Mouse (Mus musculus): ENCODE results near the gene Ptk6. TPM values are rescaled to one million over a fixed set of nuclear protein-coding genes. Genes with fewer than 3 reads are reported as not detected.

Gene Ptk6
- polyA plus RNA-seq (2016; fragmentation: Nextera tagmentation; extraction: Ambion mirVana) = not detected in 2 replicates

DNA sequence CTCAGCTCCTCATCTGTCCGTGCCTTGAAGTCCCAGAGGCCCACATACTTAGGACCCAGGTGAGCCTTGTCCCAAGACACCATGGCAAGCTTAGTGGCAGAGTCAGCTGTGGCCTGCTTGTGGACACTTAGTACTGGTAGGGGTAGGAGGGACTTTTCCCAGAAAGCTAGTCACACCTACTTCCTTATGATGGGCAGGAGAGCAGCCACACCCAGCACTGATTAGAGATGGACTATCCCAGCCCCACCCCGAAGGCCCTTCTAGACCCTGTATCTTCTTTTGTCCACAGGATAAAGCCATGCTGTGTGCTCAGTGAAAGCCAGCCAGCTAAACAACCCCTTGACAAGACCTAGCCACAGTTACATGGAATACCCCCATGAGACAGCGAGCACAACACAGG, at the start of gene Ptk6:
TSS of gene Ptk6 (minus strand) at position 368 of the 400 bp plus-strand sequence.
- Histone ChIP-seq H3K4me1 (no peaks in the 10 kb centered on the region), H3K9me3 (no peaks in the 10 kb centered on the region), H3K27ac (replicated peaks) (no peak within 1 kb of the TSS), H3K4me3 (no peak within 1 kb of the TSS), H3K36me3 (replicated peaks) (no peaks in the 10 kb centered on the region), H3K27me3 (replicated peaks; ENCODE audit: low read depth, poor library complexity, severe bottlenecking) (0 out of 2 replicates have a peak, but pooled peaks cover 8% of the 10 kb centered on the region)
- no peak for DNase-seq (ENCODE audit: low spot score)
- WGBS = 90% methylated on average over 3 of the region's 3 CpGs

DNA sequence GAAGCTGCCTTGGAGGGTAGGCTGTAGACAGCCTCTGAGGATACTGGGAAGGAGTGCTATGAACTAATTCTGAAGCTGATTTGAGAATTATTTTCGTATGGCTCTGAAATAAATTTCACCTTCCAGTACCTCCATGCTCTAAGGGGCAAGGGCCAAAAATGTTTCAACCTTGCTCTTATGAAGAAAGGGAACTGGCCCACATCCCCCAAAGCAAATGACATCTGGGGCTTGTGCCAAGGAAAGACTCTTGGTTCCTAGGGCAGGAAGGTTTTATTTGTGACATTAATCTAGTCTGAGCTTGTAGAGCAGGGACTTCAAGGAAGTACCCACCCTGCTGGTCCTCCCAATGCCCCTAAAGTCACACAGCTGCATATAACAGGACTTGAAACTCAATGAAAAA, 49.3 kb upstream of the Ptk6 start:
- Histone ChIP-seq H3K27ac (replicated peaks) (no peak overlapping the region), H3K4me1 (peaks cover 5% of the 10 kb centered on the region), H3K9me3 (no peaks in the 10 kb centered on the region), H3K27me3 (replicated peaks; ENCODE audit: low read depth, poor library complexity, severe bottlenecking) (no peaks in the 10 kb centered on the region), H3K36me3 (replicated peaks) (peaks cover 66% of the 10 kb centered on the region), H3K4me3 (no peak overlapping the region)
- no peak for DNase-seq (ENCODE audit: low spot score)
- WGBS = 79% methylated on average over 1 of the region's 1 CpGs

DNA sequence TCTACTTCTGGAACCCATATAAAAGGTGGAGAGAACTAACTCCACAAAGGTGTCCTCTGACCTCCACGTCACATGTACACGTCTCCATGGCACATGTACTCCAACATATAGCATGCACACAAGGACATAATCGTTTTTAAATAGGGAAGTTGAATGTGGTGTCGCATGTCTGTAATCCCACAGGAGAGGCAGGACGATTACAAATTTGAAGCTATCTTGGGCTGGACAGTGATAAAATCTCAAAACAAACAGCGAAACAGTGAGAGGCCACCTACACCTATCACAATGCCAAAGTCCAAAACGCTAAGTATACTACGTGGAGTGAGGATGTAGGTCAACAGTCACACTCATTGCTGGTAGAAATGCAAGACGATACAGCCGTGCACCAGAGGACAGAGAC, 46.6 kb upstream of the Ptk6 start:
- no peak for DNase-seq (ENCODE audit: low spot score)
- 82% methylated on average over 10 of the region's 10 CpGs for WGBS
- Histone ChIP-seq H3K27me3 (replicated peaks; ENCODE audit: low read depth, poor library complexity, severe bottlenecking) (no peaks in the 10 kb centered on the region), H3K36me3 (replicated peaks) (peaks cover 41% of the 10 kb centered on the region), H3K27ac (replicated peaks) (no peak overlapping the region), H3K4me1 (peaks cover 6% of the 10 kb centered on the region), H3K9me3 (no peaks in the 10 kb centered on the region), H3K4me3 (no peak overlapping the region)

DNA sequence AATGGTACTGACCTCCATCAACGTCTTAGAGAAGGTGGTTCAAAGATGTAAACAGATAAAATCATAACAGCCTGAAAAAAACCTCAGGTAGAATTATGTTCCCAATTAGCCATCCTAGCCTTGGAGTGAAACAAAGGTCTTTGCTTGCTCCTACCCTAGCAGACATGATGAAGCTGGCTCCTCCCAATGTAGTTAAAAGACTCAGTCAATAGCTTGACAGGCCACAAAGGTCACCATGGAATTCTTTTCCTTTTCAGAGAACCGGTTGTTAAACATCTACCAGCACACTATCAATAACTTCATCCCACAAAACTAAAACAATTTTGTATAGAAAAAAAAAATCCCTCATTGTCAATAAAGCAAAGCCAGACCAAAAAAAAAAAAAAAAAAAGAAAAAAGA, 42.4 kb upstream of the Ptk6 start:
- Histone ChIP-seq H3K4me1 (peaks cover 36% of the 10 kb centered on the region), H3K36me3 (replicated peaks) (no peaks in the 10 kb centered on the region), H3K27ac (replicated peaks) (no peak overlapping the region), H3K4me3 (no peak overlapping the region), H3K9me3 (no peaks in the 10 kb centered on the region), H3K27me3 (replicated peaks; ENCODE audit: low read depth, poor library complexity, severe bottlenecking) (no peaks in the 10 kb centered on the region)
- WGBS = 36% methylated on average over 2 of the region's 2 CpGs
- DNase-seq (ENCODE audit: low spot score) = no peak

DNA sequence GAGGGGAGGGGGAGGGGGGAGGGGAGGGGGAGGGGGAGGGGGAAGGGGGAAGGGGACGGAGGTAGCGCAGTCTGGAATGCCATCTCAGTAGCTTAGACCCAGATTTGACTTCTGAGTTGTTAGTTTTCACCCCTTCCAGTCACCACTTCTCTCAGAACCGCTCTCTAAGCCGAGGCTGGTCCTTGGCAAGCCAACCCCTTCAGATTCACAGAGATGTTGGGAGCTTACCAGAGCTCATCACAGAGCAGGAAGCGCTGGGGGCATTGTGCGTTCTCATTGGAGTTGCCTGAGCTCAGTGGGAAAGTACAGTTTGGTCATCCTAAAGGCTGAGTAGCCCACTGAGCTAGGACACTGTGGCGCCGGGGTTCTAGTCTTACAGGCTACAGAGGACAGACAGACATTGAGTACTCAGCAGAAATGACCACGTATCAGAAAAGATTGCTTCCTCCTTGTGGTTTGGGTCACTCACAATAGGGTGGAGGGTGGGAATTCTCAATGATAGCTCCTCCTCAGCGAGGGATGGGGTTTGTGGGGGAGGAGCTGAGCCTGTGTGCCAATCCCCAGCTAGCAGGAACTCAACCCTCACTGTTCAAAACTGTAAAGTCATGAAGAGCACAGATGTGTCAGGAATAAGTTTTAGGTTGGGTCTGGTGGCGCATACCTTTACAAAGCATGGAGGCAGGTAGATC, 41.3 kb upstream of the Ptk6 start:
- no peaks in the 10 kb centered on the region for H3K9me3 ChIP-seq
- peaks cover 31% of the 10 kb centered on the region for H3K4me1 ChIP-seq
- no peak overlapping the region for H3K4me3 ChIP-seq
- H3K27ac ChIP-seq (replicated peaks) = no peak overlapping the region
- DNase-seq (ENCODE audit: low spot score) = no peak
- no peaks in the 10 kb centered on the region for H3K36me3 ChIP-seq (replicated peaks)
- 26% methylated on average over 11 of the region's 11 CpGs for WGBS
- no peaks in the 10 kb centered on the region for H3K27me3 ChIP-seq (replicated peaks; ENCODE audit: low read depth, poor library complexity, severe bottlenecking)

DNA sequence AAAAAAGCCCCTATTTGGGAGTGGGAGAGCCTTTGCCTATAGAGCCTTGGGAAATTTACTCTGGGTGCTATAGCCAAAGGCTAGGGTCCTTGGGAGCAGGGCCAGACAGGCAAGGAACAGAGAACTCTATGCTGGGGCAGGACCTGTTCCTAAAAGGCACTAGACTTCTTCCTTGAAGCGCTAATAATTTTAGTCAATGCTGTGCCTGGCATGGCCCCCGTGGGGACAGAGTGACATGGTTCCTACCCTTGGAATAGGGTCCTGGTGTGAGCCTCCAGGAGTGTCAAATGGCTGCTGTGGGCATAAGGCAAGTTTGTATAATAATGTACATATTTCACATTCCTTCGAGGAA, 39.7 kb upstream of the Ptk6 start:
- H3K27me3 ChIP-seq (replicated peaks; ENCODE audit: low read depth, poor library complexity, severe bottlenecking) = no peaks in the 10 kb centered on the region
- WGBS = 66% methylated on average over 3 of the region's 3 CpGs
- no peaks in the 10 kb centered on the region for H3K36me3 ChIP-seq (replicated peaks)
- H3K9me3 ChIP-seq = no peaks in the 10 kb centered on the region
- peaks cover 31% of the 10 kb centered on the region for H3K4me1 ChIP-seq
- peak overlapping the region; percentile 58 for H3K4me3 ChIP-seq
- 0 out of 2 replicates have a peak overlapping the region, but pooled peaks have one; percentile 71 for H3K27ac ChIP-seq (replicated peaks)
- DNase-seq (ENCODE audit: low spot score) = no peak

DNA sequence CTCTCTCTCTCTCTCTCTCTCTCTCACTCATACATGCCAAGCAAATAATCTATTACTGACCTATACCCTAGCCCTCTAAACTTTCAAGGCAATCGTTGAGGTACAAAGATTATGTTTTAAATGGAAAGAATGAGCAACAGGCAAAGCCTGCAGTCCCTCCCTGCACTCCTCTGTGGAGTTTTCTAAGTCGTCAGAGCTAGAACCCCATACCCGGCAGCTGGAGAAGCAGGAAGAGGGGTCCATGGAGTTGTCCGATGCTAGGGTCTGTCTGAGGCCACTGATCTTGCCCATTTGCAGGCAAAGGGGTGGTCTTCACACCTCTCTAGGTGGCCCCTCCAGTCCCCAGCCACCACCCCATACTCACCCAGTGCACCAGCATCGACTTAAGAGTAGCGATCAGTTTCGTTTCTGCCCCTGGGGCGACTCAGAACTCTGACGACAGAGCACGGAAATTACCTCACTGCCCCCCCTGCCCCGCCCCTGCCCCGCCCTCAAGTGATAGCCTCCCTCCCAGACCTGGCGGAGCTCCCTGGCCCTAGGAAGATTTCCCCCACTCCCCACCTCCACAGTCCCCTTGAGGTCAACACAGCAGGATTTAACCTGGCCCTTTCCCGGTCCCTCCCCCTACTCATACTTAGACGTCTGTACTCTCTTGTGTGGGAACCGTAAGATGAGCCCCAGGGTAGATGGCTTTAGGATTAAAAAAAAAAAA, 39.2 kb upstream of the Ptk6 start, which contains the start of gene Helz2:
TSS of gene Helz2 (minus strand) at position 426 of the 712 bp plus-strand sequence.
- no peaks in the 10 kb centered on the region for H3K36me3 ChIP-seq (replicated peaks)
- peak within 1 kb of the TSS; percentile 58 for H3K4me3 ChIP-seq
- H3K27ac ChIP-seq (replicated peaks) = peak within 1 kb of the TSS; percentile 71
- WGBS = 11% methylated on average over 16 of the region's 16 CpGs
- H3K27me3 ChIP-seq (replicated peaks; ENCODE audit: low read depth, poor library complexity, severe bottlenecking) = no peaks in the 10 kb centered on the region
- peaks cover 31% of the 10 kb centered on the region for H3K4me1 ChIP-seq
- H3K9me3 ChIP-seq = no peaks in the 10 kb centered on the region
- DNase-seq (ENCODE audit: low spot score) = peak; percentile 57

DNA sequence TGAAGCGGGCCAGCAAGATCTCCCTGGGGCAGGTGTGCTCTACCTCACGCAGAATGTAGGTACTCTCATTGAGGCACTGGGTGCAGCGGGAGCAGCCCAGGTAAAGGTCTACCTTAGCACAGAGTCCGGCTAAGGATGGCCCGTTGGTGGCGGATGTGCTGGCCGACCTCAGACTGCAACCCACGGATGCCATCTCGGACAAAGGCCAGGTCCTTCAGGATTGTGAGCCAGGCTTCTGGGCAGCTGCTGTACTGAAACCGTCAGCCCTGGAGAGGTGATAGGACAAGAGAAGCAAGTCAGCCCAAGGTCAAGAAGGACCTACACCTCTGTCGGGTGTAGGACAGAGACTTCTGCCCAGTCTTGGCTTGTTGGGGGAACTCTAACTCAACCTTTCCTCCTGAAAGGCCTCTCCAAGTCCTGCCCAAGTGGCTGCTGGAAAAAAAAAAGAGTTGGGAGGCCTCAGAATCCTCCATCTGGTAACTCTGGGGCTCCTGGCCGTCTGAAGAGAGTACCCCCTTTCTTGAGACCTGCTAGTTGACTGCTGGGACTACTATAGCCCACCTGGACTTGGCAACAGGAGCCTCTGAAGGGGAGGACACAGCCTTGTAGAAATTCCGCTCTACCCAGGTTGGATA, 38.3 kb upstream of the Ptk6 start:
- 93% methylated on average over 13 of the region's 13 CpGs for WGBS
- H3K4me3 ChIP-seq = peak overlapping the region; percentile 58
- H3K27ac ChIP-seq (replicated peaks) = no peak overlapping the region
- H3K27me3 ChIP-seq (replicated peaks; ENCODE audit: low read depth, poor library complexity, severe bottlenecking) = no peaks in the 10 kb centered on the region
- no peaks in the 10 kb centered on the region for H3K36me3 ChIP-seq (replicated peaks)
- no peaks in the 10 kb centered on the region for H3K9me3 ChIP-seq
- peaks cover 31% of the 10 kb centered on the region for H3K4me1 ChIP-seq
- no peak for DNase-seq (ENCODE audit: low spot score)

DNA sequence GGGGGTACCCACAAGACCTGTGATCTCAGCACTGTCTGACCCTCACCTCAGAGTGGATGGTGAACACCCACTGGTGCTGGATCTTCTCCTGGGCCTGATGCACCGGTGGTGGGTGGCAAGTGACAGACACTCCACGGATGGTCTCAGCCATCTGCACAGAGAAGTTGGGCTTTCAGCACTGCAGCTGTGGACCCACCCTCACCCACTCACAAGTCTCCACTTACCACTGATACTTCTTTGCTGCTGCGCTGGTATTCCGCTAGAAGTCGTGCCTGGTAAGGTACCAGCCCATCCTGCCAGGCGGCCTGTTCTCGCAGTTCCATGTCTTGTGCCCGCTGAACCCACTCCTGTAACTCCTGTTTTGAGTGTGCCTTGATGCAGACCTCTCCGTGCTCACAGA, 36.7 kb upstream of the Ptk6 start:
- Histone ChIP-seq H3K4me1 (peaks cover 30% of the 10 kb centered on the region), H3K27me3 (replicated peaks; ENCODE audit: low read depth, poor library complexity, severe bottlenecking) (no peaks in the 10 kb centered on the region), H3K36me3 (replicated peaks) (no peaks in the 10 kb centered on the region), H3K4me3 (no peak overlapping the region), H3K27ac (replicated peaks) (no peak overlapping the region), H3K9me3 (no peaks in the 10 kb centered on the region)
- 91% methylated on average over 9 of the region's 9 CpGs for WGBS
- DNase-seq (ENCODE audit: low spot score) = no peak

DNA sequence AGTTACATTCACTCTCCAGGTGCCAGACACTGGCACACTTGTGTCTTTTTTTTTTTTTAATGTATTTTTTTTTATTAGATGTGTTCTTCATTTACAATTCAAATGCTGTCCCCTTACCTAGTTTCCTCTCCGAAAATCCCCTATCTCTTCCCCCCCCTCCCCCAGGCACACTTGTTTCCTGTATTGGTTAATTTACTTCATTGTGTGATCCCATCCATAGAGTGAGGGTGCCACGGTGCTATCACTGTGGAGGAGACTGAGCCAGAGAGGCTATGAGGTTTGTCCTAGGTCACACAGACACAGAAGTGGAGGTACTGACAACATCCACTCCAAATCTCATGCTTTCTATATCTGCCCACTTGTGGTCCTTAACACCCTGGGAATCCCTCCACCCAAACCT, 36.3 kb upstream of the Ptk6 start:
- Histone ChIP-seq H3K27me3 (replicated peaks; ENCODE audit: low read depth, poor library complexity, severe bottlenecking) (no peaks in the 10 kb centered on the region), H3K4me1 (peaks cover 26% of the 10 kb centered on the region), H3K9me3 (no peaks in the 10 kb centered on the region), H3K36me3 (replicated peaks) (no peaks in the 10 kb centered on the region), H3K27ac (replicated peaks) (no peak overlapping the region), H3K4me3 (no peak overlapping the region)
- DNase-seq (ENCODE audit: low spot score) = no peak
- 68% methylated on average over 2 of the region's 2 CpGs for WGBS

DNA sequence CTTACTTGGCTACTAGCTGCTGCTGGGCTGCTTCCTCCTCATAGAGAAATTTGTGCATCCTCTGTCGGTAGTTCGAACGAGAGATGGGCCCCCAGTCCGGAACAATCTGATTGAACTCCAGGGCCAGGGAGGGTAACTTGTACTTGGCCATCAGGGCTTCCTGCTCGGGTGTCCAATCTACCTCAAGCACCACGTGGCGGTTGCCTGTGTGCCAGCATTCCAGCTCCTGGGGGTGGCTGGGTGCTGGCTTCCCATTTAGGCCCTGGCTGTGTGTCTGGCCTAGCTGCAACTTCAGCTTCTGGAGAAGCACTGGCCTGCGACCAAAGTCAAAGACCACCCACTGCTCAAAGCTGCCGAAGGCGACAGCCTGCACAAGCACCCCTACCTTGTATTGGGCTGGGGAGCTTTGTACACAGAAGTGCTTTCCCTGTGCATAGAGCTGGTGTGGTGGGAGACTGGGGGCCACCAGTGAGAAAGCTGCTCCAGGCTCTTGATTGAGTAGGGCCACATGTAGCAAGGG, 35.6 kb upstream of the Ptk6 start:
- peaks cover 19% of the 10 kb centered on the region for H3K4me1 ChIP-seq
- H3K36me3 ChIP-seq (replicated peaks) = no peaks in the 10 kb centered on the region
- H3K9me3 ChIP-seq = no peaks in the 10 kb centered on the region
- H3K4me3 ChIP-seq = no peak overlapping the region
- DNase-seq (ENCODE audit: low spot score) = no peak
- no peak overlapping the region for H3K27ac ChIP-seq (replicated peaks)
- WGBS = 81% methylated on average over 10 of the region's 10 CpGs
- no peaks in the 10 kb centered on the region for H3K27me3 ChIP-seq (replicated peaks; ENCODE audit: low read depth, poor library complexity, severe bottlenecking)

DNA sequence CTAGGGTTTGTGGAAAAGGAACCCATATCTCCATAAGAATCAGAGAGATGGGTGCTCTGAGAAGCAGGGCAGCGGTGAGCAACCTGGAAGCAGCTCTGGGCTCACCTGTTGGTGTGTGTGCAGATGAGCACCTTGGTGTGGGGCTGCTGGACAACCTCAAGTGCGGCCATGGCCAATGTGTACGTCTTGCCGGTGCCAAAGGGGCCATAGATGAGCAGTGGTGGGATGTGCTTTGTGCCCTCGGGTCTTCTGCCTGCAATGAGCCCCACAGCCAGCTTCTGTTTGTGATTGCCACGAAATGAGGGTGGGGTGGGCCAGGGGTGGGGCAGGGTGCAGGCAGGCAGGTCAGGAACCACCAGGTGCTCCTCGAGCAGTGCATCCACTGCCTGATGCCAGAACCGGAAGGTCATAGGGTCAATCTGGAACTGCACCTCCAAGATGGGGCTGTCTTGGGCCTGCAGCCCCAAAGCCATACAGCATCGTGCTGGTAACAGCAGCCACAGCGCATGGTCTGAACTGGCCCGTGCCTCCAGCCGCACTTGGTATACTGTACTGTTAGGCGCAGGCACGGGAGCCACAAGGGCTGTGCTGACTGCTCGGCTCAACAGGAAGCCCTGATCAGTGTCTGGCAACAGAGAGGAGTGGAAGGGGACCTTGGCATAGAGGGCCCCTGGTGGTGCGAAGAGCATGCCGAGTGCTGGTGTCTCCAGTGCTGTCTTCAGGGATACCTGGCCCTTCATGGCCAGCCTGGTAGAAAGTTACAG, 34.8 kb upstream of the Ptk6 start:
- H3K27ac ChIP-seq (replicated peaks) = no peak overlapping the region
- H3K4me1 ChIP-seq = peaks cover 14% of the 10 kb centered on the region
- no peaks in the 10 kb centered on the region for H3K9me3 ChIP-seq
- no peaks in the 10 kb centered on the region; the same call in 1 of the 2 replicates for H3K36me3 ChIP-seq (replicated peaks)
- H3K4me3 ChIP-seq = no peak overlapping the region
- H3K27me3 ChIP-seq (replicated peaks; ENCODE audit: low read depth, poor library complexity, severe bottlenecking) = no peaks in the 10 kb centered on the region
- no peak for DNase-seq (ENCODE audit: low spot score)
- 88% methylated on average over 17 of the region's 17 CpGs for WGBS

All from embryonic facial prominence, embryonic 10.5 days (tissue).